Mouse (Mus musculus) testis, adult 2 months (tissue): ENCODE data around the gene Rbms1. TPM values are rescaled to one million over a fixed set of nuclear protein-coding genes. Genes with fewer than 3 reads are reported as not detected.

Source experiments
- H3K27ac ChIP-seq: fragments of 200-500 bp; 2 replicates; pipeline ENCODE4 v1.5.1; 2012; ENCODE audit warnings: low read depth, low read length; ENCODE audit not compliant: control insufficient read depth, insufficient read depth
- H3K27me3 ChIP-seq: fragments of 200-500 bp; 2 replicates; pipeline ENCODE4 v1.6.1; 2012; ENCODE audit warnings: mild to moderate bottlenecking, low read length, moderate library complexity; ENCODE audit not compliant: control insufficient read depth, insufficient read depth
- H3K36me3 ChIP-seq: fragments of 200-500 bp; 2 replicates; pipeline ENCODE4 v1.6.1; 2012; ENCODE audit warnings: mild to moderate bottlenecking, low read length; ENCODE audit not compliant: control insufficient read depth, insufficient read depth
- H3K4me1 ChIP-seq: fragments of 200-500 bp; 2 replicates; pipeline ENCODE4 v1.6.1; 2012; ENCODE audit warnings: low read length; ENCODE audit not compliant: control insufficient read depth, insufficient read depth
- H3K4me3 ChIP-seq: fragments of 200-500 bp; 2 replicates; pipeline ENCODE4 v1.5.1; 2012; ENCODE audit warnings: low read depth, mild to moderate bottlenecking, low read length, moderate library complexity, mixed read lengths; ENCODE audit not compliant: control insufficient read depth
- CTCF ChIP-seq: fragments of 200-500 bp; IDR thresholded peaks from 2 replicates; pipeline ENCODE4 v1.5.1; 2012; ENCODE audit warnings: low read depth, mild to moderate bottlenecking, inconsistent platforms, low read length, moderate library complexity; ENCODE audit not compliant: control insufficient read depth, insufficient read depth, insufficient replicate concordance
- POLR2A ChIP-seq: fragments of 200-500 bp; IDR thresholded peaks from 2 replicates; pipeline ENCODE4 v1.6.1; 2012; ENCODE audit warnings: low read depth, mild to moderate bottlenecking, inconsistent platforms, low read length, moderate library complexity; ENCODE audit not compliant: control insufficient read depth
- polyA plus RNA-seq: library from polyadenylated mRNA; depleted of rRNA; stranded (reverse); fragments of >200 nt; gene quantifications from 2 replicates; pipeline ENCODE4 v1.2.3, GENCODE M21; 2012

Gene Rbms1
- polyA plus RNA-seq, 1 experiment: 284 TPM

- Histone ChIP-seq H3K27me3 (no peaks in the 10 kb centered on the region), H3K4me3 (no peak overlapping the region), H3K27ac (no peak overlapping the region), H3K4me1 (peaks cover 2% of the 10 kb centered on the region; the same call in 1 of the 2 replicates), H3K36me3 (no peaks in the 10 kb centered on the region)
- no peak for TF ChIP-seq POLR2A
- TF ChIP-seq CTCF: no peak
These were observed 58.9 kb downstream of the Rbms1 start for GRCm38 (mm10) chr2:60904141-60904540.

DNA sequence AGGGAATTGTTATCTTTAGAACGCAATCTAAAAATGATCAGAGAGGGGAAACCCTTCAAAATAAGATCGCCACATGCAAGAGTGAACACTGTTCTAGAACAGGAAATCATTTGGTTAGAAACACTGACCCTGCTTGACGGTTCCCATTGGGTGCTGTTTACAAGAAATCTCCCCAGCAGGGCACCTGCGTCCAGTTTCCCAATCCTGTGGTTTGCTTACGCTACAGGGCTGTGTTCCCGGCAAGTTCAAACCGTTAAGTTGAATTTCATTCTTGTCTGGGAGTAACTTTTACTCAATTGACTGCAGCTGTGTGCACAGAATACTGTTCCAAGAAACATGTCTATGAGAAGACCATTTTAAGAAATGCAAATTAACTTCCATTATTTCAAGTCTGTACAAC lies 59.5 kb downstream of the Rbms1 start:
- no peaks in the 10 kb centered on the region for H3K27me3 ChIP-seq
- peaks cover 2% of the 10 kb centered on the region; the same call in 1 of the 2 replicates for H3K4me1 ChIP-seq
- H3K4me3 ChIP-seq: no peak overlapping the region
- no peak overlapping the region for H3K27ac ChIP-seq
- no peaks in the 10 kb centered on the region for H3K36me3 ChIP-seq
- TF ChIP-seq CTCF: no peak
- TF ChIP-seq POLR2A: no peak

DNA sequence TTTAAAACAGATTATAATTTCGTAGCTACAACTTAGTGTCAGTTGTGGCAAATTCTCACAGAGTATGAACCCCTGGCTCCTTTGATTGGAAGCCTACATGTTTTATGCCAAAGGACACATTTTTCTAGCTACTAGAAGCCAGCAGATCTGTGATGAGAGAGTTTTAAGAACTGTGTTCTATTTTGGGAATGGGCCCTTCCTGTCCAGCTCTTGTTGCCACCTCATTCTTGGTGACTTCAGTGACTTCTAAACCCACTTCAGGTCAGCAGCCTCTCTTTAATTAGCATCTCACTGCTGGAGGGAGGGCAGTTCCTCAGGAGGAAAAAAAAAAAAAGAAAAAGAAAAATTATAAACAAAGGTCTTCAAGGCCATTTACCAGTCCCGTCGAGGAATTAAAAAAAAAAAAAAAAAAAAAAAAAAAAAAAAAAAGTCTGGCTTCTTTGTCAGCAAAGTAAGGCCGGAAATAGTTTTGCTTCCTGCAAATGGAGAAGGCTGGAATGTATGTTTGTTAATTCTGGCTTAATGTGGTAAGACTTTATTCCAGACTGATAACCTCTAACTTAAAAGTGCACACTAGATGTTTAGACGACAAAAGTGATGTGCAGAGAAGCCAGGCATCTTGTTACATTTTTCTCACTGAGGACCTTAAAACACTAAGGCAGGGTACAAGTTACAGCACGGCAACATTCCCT lies 60.4 kb downstream of the Rbms1 start:
- no peaks in the 10 kb centered on the region for H3K27me3 ChIP-seq

DNA sequence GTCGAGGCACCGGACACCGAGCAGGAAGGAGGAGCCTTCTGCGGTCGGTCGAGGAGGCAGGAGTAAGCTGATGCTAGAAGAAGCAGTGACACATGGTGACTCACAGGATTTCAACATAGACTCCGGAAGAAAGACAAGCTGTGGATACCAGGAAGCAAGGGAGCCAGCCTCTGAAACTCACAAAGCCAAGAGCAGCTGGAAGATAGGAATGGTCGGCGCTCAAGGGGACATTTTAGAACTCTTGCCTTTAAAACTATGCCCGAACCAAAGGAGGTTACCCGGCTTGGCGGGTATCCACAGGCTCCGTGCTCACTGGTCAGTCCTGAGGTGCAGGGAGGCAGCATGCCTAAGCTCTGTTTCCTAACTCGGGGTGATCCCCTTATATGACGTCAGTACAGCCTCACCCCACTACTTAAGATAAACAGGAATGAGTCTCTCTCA lies 61.5 kb downstream of the Rbms1 start:
- Histone ChIP-seq H3K27me3 (no peaks in the 10 kb centered on the region), H3K36me3 (no peaks in the 10 kb centered on the region), H3K27ac (peak overlapping the region; percentile 36; the same call in 1 of the 2 replicates), H3K4me3 (peak overlapping the region; percentile 55), H3K4me1 (peaks cover 2% of the 10 kb centered on the region; the same call in 1 of the 2 replicates)
- TF ChIP-seq POLR2A: no peak
- no peak for TF ChIP-seq CTCF

More for the DNA sequence above, 60.4 kb downstream of the Rbms1 start:
- Histone ChIP-seq H3K36me3 (no peaks in the 10 kb centered on the region), H3K4me1 (peaks cover 2% of the 10 kb centered on the region; the same call in 1 of the 2 replicates), H3K27ac (no peak overlapping the region), H3K4me3 (no peak overlapping the region)
- TF ChIP-seq POLR2A (no peak), CTCF (no peak)

DNA sequence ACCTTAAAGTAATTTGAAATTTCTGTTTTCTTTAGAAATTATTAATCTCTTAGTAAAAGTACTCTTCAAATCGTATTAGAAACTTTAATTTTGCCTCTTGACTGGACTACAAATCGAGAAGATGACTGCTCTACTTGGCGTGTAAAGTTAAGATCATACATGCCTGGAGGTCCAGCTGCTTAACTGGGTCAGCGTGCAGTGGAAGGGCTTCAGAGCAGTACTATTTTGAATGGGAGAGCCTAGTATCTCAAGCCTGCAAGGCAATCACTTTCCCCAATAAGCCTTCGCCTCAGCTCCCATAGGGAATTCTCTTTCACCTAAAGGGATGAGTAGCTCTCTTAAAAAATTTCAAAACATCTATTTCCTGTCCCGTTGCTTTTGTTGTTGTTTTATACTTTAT lies 62.0 kb downstream of the Rbms1 start:
- H3K27me3 ChIP-seq: no peaks in the 10 kb centered on the region
- H3K4me3 ChIP-seq: no peak overlapping the region
- H3K4me1 ChIP-seq: peaks cover 2% of the 10 kb centered on the region; the same call in 1 of the 2 replicates
- TF ChIP-seq POLR2A (no peak), CTCF (no peak)
- H3K27ac ChIP-seq: no peak overlapping the region
- no peaks in the 10 kb centered on the region for H3K36me3 ChIP-seq

DNA sequence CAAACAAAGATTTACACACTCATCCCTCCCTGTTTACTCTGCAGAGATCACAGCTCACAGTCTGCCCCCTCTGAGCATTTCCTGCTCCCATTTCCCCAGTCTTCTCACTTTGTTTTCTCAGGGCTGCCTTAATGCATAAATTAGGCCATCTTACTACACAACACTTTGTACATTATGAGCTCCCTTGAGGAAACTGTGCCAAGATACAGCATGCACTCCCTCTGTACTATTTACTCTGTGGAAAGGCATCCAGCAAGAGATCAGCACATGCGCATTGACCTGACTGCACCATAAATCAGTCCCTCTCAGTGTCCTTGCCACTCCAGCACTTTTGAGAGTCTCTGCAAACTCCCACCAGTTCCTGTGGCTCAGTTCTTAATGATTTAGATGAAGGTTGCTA lies 70.0 kb downstream of the Rbms1 start:
- H3K27me3 ChIP-seq: no peaks in the 10 kb centered on the region
- TF ChIP-seq CTCF: no peak
- no peak for TF ChIP-seq POLR2A
- no peak overlapping the region for H3K27ac ChIP-seq
- no peaks in the 10 kb centered on the region for H3K4me1 ChIP-seq
- H3K4me3 ChIP-seq: no peak overlapping the region
- H3K36me3 ChIP-seq: no peaks in the 10 kb centered on the region

DNA sequence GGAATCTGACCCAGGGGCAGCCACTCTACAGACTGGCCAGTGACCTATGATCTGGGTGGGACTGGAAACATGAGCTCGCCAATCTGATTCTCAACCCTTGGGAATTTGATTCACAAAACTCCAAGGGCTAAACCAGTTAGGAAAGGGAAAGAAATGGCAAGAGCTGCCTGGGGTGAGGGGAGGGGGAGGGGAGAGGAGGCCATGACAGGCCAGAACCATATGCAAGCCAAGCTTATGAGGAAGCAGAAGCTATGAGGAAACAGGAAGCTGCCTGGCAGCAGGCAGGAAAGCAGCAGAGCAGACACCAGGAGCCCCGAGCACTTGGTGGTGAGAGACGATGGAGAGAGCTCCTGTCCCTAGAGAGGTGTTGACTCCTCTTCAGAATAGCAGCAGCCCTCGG lies 79.1 kb downstream of the Rbms1 start:
- no peak overlapping the region for H3K4me3 ChIP-seq
- H3K4me1 ChIP-seq: peaks cover 6% of the 10 kb centered on the region; the same call in 1 of the 2 replicates
- no peaks in the 10 kb centered on the region; the same call in 1 of the 2 replicates for H3K27me3 ChIP-seq
- H3K27ac ChIP-seq: no peak overlapping the region
- no peaks in the 10 kb centered on the region for H3K36me3 ChIP-seq
- TF ChIP-seq CTCF (no peak), POLR2A (no peak)

GRCm38 (mm10) chr2:60883043-60883365 lies 80.0 kb downstream of the Rbms1 start:
- no peak overlapping the region for H3K4me3 ChIP-seq
- peaks cover 6% of the 10 kb centered on the region; the same call in 1 of the 2 replicates for H3K4me1 ChIP-seq
- H3K36me3 ChIP-seq: no peaks in the 10 kb centered on the region
- no peak overlapping the region for H3K27ac ChIP-seq
- TF ChIP-seq CTCF (no peak), POLR2A (no peak)
- no peaks in the 10 kb centered on the region; the same call in 1 of the 2 replicates for H3K27me3 ChIP-seq
